Mouse (Mus musculus) kidney, adult 2 months (tissue): ENCODE measurements around the gene Pced1a. TPM values are rescaled to one million over a fixed set of nuclear protein-coding genes. Genes with fewer than 3 reads are reported as not detected.
A peak's percentile ranks its signal among the peaks of the same experiment; 100 is the strongest.

Experiments used
- DNase-seq: peaks from one replicate; pipeline ENCODE4 v3.0.0; 2021
- H3K27ac ChIP-seq: fragments of 200-500 bp; 2 replicates; pipeline ENCODE4 v1.5.1; 2012; ENCODE audit warnings: low read depth, low read length, control low read depth, inconsistent platforms; ENCODE audit not compliant: insufficient read depth
- H3K27me3 ChIP-seq: fragments of 200-500 bp; replicated peaks from 2 replicates; pipeline ENCODE4 v1.6.1; 2012; ENCODE audit warnings: mild to moderate bottlenecking, moderate library complexity, low read length, inconsistent platforms; ENCODE audit not compliant: control insufficient read depth, insufficient read depth
- H3K36me3 ChIP-seq: fragments of 200-500 bp; 2 replicates; pipeline ENCODE4 v1.6.1; 2012; ENCODE audit warnings: mild to moderate bottlenecking, moderate library complexity, low read length, inconsistent platforms; ENCODE audit not compliant: control insufficient read depth, insufficient read depth
- H3K4me1 ChIP-seq: fragments of 200-500 bp; 2 replicates; pipeline ENCODE4 v1.6.1; 2011; ENCODE audit warnings: low read length; ENCODE audit not compliant: control insufficient read depth, insufficient read depth
- H3K4me3 ChIP-seq: fragments of 200-500 bp; 2 replicates; pipeline ENCODE4 v1.5.1; 2011; ENCODE audit warnings: mild to moderate bottlenecking, low read depth, low read length, control low read depth; ENCODE audit not compliant: insufficient read depth
- CTCF ChIP-seq: fragments of 200-500 bp; conservative IDR thresholded peaks from 2 replicates; pipeline ENCODE4 v1.5.1; 2011; ENCODE audit warnings: low read depth, mild to moderate bottlenecking, control low read depth, low read length, moderate library complexity, mixed read lengths; ENCODE audit not compliant: insufficient read depth, insufficient read length
- POLR2A ChIP-seq: fragments of 200-500 bp; IDR thresholded peaks from one replicate; pipeline ENCODE4 v1.6.1; 2011; ENCODE audit warnings: low read depth, low read length, control low read depth
- WGBS: fragments of 180-500 bp; shearing (Covaris S2); methylation state at CpG from one replicate; pipeline ENCODE4 v1.1.7; 2018; 5-methylcytosine and 5-hydroxymethylcytosine counted together
- polyA plus RNA-seq: library from polyadenylated mRNA; depleted of rRNA; stranded (reverse); fragments of >200 nt; gene quantifications from 2 replicates; pipeline ENCODE4 v1.2.3, GENCODE M21; 2012

Pced1a gene
- polyA plus RNA-seq, 1 experiment = 27.4 TPM

DNA sequence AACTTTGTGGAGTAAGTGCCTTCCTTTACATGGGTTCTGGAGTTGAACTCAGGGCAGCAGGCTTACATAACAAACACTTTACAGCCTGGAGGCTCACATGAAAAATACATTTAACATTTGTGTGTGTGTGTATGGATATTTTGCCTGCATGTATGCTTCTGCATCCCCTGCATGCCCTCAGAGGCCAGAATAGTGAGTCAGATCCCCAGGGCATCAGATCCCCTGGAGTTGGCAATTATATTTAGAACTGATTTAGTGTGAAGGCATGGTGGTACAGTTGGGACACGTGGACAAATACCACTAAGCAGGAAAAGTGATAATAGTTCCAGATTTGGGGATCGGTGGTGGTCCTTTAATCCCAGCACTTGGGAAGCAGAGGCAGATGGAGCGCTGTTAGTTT is 35.1 kb upstream of the Pced1a start:
- WGBS = 89% methylated on average over 3 of the region's 3 CpGs
- no peaks in the 10 kb centered on the region for H3K27me3 ChIP-seq
- no peak for DNase-seq
- H3K36me3 ChIP-seq = no peaks in the 10 kb centered on the region
- no peak for TF ChIP-seq CTCF
- H3K4me1 ChIP-seq = peaks cover 6% of the 10 kb centered on the region; the same call in 1 of the 2 replicates
- H3K4me3 ChIP-seq = no peak overlapping the region
- H3K27ac ChIP-seq = no peak overlapping the region

DNA sequence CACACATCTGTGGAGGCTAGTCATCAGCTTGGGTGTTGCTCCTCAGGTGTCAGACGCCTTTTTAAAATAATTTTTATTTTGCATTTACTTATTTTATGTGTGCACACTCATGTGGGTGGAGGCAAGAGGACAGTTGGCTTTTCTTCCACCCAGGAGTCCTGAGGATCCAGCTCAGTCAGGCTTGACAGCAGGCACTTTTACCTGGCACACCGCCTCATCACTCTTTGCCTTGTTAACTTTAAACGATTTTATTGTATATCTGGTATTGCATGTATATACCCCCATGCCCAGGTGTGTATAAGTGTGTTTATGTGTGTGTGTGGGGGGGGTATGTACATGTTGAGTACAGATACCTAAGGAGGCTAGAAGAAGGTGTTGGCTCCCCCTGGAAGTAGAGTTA is 33.4 kb upstream of the Pced1a start:
- Histone ChIP-seq H3K4me1 (peaks cover 9% of the 10 kb centered on the region; the same call in 1 of the 2 replicates), H3K36me3 (no peaks in the 10 kb centered on the region), H3K4me3 (no peak overlapping the region), H3K27ac (no peak overlapping the region), H3K27me3 (no peaks in the 10 kb centered on the region)
- WGBS = 59% methylated on average over 3 of the region's 3 CpGs
- no peak for TF ChIP-seq POLR2A
- TF ChIP-seq CTCF = no peak
- DNase-seq = peak; percentile 28

DNA sequence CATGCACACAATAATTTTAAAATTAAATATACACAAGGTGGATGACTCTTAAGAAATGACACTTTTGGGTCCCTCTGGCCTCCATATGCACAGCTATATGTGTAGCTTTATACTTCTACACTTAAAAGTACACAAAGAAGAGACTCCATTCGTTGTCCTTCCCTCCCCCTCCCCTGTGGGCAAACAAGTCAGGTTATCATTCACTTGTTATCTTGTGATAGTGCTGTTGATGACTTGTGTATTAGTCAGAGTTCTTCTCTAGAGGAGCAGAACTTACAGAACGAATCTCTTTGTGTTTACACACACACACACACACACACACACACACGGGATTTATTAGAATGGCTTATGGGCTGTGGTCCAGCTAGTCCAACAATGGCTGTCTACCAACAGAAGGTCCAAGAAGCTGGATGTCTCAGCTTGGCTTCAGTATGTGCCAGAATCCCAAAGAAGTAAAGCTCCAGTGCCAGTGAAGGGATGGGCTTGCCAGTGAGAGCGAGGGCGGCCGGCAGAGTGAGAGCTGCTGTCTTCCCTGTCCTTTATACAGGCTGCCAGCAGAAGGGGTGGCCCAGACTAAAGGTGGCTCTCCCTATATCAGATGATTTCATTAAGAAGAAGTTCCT is 30.4 kb upstream of the Pced1a start:
- WGBS = 77% methylated on average over 6 of the region's 6 CpGs
- H3K36me3 ChIP-seq = no peaks in the 10 kb centered on the region
- DNase-seq = peak; percentile 7
- TF ChIP-seq CTCF (no peak), POLR2A (no peak)
- H3K4me1 ChIP-seq = peaks cover 17% of the 10 kb centered on the region
- no peak overlapping the region for H3K27ac ChIP-seq
- H3K27me3 ChIP-seq = no peaks in the 10 kb centered on the region
- H3K4me3 ChIP-seq = no peak overlapping the region

DNA sequence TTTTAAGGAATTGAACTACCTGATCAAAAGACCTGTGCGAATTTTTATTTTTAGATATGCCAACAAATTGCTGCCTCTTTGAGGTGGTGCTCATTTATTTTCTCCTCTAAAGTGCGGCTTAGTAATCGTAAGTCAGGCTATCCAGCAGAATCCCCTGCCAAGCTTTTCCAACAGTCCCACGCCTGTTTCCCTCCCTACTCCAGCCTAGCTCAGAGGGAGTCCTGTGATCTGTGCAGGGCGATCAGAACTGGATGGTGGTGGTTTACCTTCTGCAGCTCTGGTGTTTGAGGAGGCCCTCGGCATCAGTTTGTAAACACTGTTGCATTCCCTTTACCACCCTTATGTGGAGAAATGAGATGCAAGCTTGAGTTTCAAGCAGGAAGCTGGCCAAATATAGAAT is 28.9 kb upstream of the Pced1a start:
- Histone ChIP-seq H3K27me3 (no peaks in the 10 kb centered on the region), H3K4me3 (no peak overlapping the region; the same call in 1 of the 2 replicates), H3K4me1 (peaks cover 23% of the 10 kb centered on the region), H3K27ac (peak overlapping the region; percentile 26; the same call in 1 of the 2 replicates), H3K36me3 (no peaks in the 10 kb centered on the region)
- WGBS = 59% methylated on average over 6 of the region's 6 CpGs
- TF ChIP-seq POLR2A (no peak), CTCF (no peak)
- DNase-seq = peak; percentile 27

DNA sequence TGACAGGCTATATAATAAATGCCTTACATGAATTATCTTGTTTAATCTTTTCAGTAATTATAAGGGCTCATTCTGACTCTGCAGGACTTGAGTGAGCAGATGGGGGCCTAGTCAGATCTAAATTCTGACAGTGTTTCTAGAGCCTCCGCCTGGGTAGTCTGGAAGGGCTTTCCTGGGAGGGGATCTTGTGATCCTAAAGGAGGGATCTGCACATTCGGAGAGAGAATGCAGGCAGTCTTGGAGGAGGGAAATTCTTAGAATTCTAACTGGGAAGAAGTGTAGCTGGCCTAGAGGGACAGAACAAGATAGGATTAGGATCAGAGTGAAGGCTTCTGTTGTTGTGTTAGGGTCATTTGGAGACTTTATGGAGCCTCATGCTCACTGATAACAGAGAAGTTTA is 27.8 kb upstream of the Pced1a start:
- H3K4me1 ChIP-seq = peaks cover 16% of the 10 kb centered on the region
- no peak overlapping the region for H3K4me3 ChIP-seq
- no peak for DNase-seq
- TF ChIP-seq CTCF = no peak
- TF ChIP-seq POLR2A = no peak
- H3K36me3 ChIP-seq = no peaks in the 10 kb centered on the region
- H3K27me3 ChIP-seq = no peaks in the 10 kb centered on the region
- no peak overlapping the region for H3K27ac ChIP-seq
- WGBS = 61% methylated on average over 2 of the region's 2 CpGs

DNA sequence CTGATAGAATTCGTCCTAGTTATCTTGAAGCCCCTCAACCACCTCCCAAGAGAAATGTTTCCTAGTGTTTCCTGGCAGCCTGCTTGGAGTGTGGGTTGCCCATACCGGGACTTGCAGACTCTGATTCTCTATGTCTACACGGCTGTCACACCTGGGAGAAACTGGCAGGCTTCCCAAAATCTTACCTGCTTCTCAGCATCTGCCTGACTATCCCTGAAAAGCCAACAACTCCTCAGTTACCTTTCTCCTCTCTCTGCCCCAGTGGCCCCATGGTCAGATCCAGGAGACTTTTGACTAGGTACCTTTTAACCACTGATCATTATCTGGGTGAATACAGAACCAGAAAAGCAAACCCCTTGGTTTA is 27.2 kb upstream of the Pced1a start:
- no peak overlapping the region for H3K27ac ChIP-seq
- WGBS = 32% methylated on average over 3 of the region's 3 CpGs
- H3K4me3 ChIP-seq = 0 out of 2 replicates have a peak overlapping the region, but pooled peaks have one; percentile 2
- peak; percentile 13 for DNase-seq
- no peaks in the 10 kb centered on the region for H3K27me3 ChIP-seq
- TF ChIP-seq POLR2A = no peak
- H3K36me3 ChIP-seq = no peaks in the 10 kb centered on the region
- peaks cover 16% of the 10 kb centered on the region for H3K4me1 ChIP-seq

DNA sequence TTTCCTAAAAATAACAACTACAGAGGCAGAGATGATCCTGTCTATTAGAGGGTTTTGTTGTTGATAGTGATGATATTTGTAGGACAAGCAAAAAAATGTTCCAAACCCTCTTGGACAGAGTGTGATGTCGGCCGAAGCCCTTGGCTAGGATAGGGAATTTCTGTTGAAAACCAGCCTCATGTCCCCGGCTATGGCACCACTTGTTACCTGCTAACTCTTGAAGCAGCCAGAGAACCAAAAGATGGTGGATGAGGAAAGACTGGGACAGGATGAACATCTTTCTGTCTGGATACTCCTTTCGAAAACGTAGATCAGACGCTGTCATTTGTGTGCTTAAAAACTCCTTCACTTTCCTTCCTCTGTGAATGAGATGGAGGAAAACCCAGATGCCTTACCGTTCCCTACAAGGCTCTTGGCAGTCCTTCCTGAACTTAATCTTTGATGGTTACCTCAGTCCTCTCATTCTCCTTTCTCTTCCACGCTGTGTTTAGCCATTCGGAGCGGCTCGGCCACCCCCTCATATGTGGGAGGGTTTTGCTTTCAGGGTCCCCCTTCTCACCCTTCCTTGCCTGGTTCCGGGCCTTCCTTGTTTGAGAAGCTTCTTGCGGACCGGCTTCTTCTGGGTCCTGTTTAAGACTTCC is 26.7 kb upstream of the Pced1a start:
- Histone ChIP-seq H3K27ac (no peak overlapping the region), H3K27me3 (no peaks in the 10 kb centered on the region), H3K4me1 (peaks cover 16% of the 10 kb centered on the region), H3K4me3 (peak overlapping the region; percentile 90), H3K36me3 (no peaks in the 10 kb centered on the region)
- 33% methylated on average over 14 of the region's 14 CpGs for WGBS
- no peak for TF ChIP-seq CTCF
- TF ChIP-seq POLR2A = no peak
- DNase-seq = no peak
